Mouse (Mus musculus) Patski (cell line): Measurements from ENCODE around the gene Duox1. TPM values are rescaled to one million over a fixed set of nuclear protein-coding genes. Genes with fewer than 3 reads are reported as not detected.
"Not testable (repeated sequence)": the region's sequence is repeated elsewhere in the genome, so short reads cannot be mapped to it uniquely, and the experiment has no call there.

Experiments
- ATAC-seq: fragments of 100-300 bp; one replicate; pipeline ENCODE4 v1.8.0; 2021
- CTCF ChIA-PET: fragments of 350-600 bp; sonication (Branson Sonifier 250); formaldehyde crosslinking; loops from one replicate; lab custom pipeline; 2022; ENCODE audit warnings: inconsistent platforms; lab: Charles Lee
- POLR2A ChIA-PET: fragments of 350-600 bp; sonication (Branson Sonifier 250); formaldehyde crosslinking; loops from one replicate; lab custom pipeline; 2022; ENCODE audit warnings: antibody characterized with exemption, inconsistent platforms; lab: Charles Lee
- DNase-seq: peaks from one replicate; pipeline ENCODE4 v3.0.0-alpha.2; 2011; ENCODE audit warnings: low read depth, low spot score
- H3K27me3 ChIP-seq: fragments of 371-371 bp; one replicate; pipeline ENCODE4 v1.5.1; 2021
- CTCF ChIP-seq: fragments of 100-300 bp; IDR thresholded peaks from one replicate; pipeline ENCODE4 v1.5.1; 2021
- in situ Hi-C: fragments of 300-500 bp; cut with MboI; formaldehyde crosslinking; loops from 3 replicates; pipeline ENCODE4 v1.11.1; 2018; ENCODE audit warnings: low pct_unique_long_range_greater_than_20kb, mixed read lengths
- polyA plus RNA-seq: library from polyadenylated mRNA; unstranded; gene quantifications from one replicate; pipeline ENCODE4 v1.2.3, GENCODE M21; 2021

Duox1 gene
- polyA plus RNA-seq, 1 experiment from 2014 or later = 0.04 TPM

GRCm38 (mm10) chr2:122380768-122381311 is 65.4 kb downstream of the Duox1 start:
- ATAC-seq = no peak
- CTCF ChIA-PET = interaction anchor here (0.6 to 2.3 kb wide), 9 partner anchors 9 to 367 kb away, joined by 3 to 8 read pairs (median 5); no protein-coding TSS in a partner anchor
- POLR2A ChIA-PET = interaction anchor here (1.0 to 1.3 kb wide), 2 partner anchors 32 to 71 kb away, joined by 4 read pairs; no protein-coding TSS in a partner anchor
- no peak for DNase-seq
- peak; percentile 77 for TF ChIP-seq CTCF
- H3K27me3 ChIP-seq = no peaks in the 10 kb centered on the region
- in situ Hi-C loops = loop anchor here (5.0 to 10.0 kb wide), 3 partner anchors 176 to 376 kb away; no protein-coding TSS in a partner anchor

GRCm38 (mm10) chr2:122381329-122382103 is 66.0 kb downstream of the Duox1 start:
- DNase-seq (no peak), ATAC-seq (no peak)
- TF ChIP-seq CTCF = no peak
- ChIA-PET POLR2A (no interaction called here), CTCF (interaction anchor here (0.7 to 2.3 kb wide), 9 partner anchors 8 to 250 kb away, joined by 3 to 8 read pairs (median 5); no protein-coding TSS in a partner anchor)
- in situ Hi-C loops = loop anchor here (5.0 to 10.0 kb wide), 3 partner anchors 176 to 376 kb away; no protein-coding TSS in a partner anchor
- no peaks in the 10 kb centered on the region for H3K27me3 ChIP-seq

- no peaks in the 10 kb centered on the region for H3K27me3 ChIP-seq
- no peak for TF ChIP-seq CTCF
- POLR2A ChIA-PET = no interaction called here
- CTCF ChIA-PET = interaction anchor here (0.7 to 2.3 kb wide), 3 partner anchors 8 to 249 kb away, joined by 3 to 6 read pairs (median 3); no protein-coding TSS in a partner anchor
- ATAC-seq = no peak
- no peak for DNase-seq
- in situ Hi-C loops = loop anchor here (5.0 to 10.0 kb wide), 3 partner anchors 175 to 375 kb away; no protein-coding TSS in a partner anchor
Measured at GRCm38 (mm10) chr2:122382121-122382520, 66.6 kb downstream of the Duox1 start.

- POLR2A ChIA-PET = no interaction called here
- in situ Hi-C loops = loop anchor here (10.0 kb wide), 1 partner anchor 240 kb away; no protein-coding TSS in a partner anchor
Measured at GRCm38 (mm10) chr2:122385095-122385494, 69.6 kb downstream of the Duox1 start.

GRCm38 (mm10) chr2:122387135-122387534 is 71.7 kb downstream of the Duox1 start:
- in situ Hi-C loops = loop anchor here (10.0 kb wide), 1 partner anchor 238 kb away; no protein-coding TSS in a partner anchor
- POLR2A ChIA-PET, CTCF ChIA-PET, H3K27me3 ChIP-seq, DNase-seq, ATAC-seq: not testable (repeated sequence)

More at GRCm38 (mm10) chr2:122385095-122385494, 69.6 kb downstream of the Duox1 start:
- TF ChIP-seq CTCF = peak; percentile 33
- no peaks in the 10 kb centered on the region for H3K27me3 ChIP-seq
- DNase-seq (no peak), ATAC-seq (no peak)
- CTCF ChIA-PET = no interaction called here

- peak; percentile 57 for ATAC-seq
- DNase-seq = no peak
- no peaks in the 10 kb centered on the region for H3K27me3 ChIP-seq
- in situ Hi-C loops = no loop called here
- CTCF ChIA-PET = no interaction called here
- TF ChIP-seq CTCF = no peak
- POLR2A ChIA-PET = no interaction called here
Measured at GRCm38 (mm10) chr2:122396150-122396549, 80.7 kb downstream of the Duox1 start.

Other genes starting within 250 kb of the Duox1 start
- gene Spg11, start 197.3 kb upstream of the Duox1 start, polyA plus RNA-seq = 17.0 TPM
- 598 TPM for gene B2m, start 168.0 kb upstream of the Duox1 start, polyA plus RNA-seq
- 0.14 TPM for gene Trim69, start 155.0 kb upstream of the Duox1 start, polyA plus RNA-seq
- 0.05 TPM for gene Patl2, start 129.5 kb upstream of the Duox1 start, polyA plus RNA-seq
- not detected for gene Terb2, start 129.4 kb upstream of the Duox1 start, polyA plus RNA-seq
- 29.2 TPM for gene Sord, start 80.9 kb upstream of the Duox1 start, polyA plus RNA-seq
- gene Duox2, start 17.2 kb upstream of the Duox1 start, polyA plus RNA-seq = 0.01 TPM
- gene Duoxa2, start 16.8 kb upstream of the Duox1 start, polyA plus RNA-seq = not detected
- gene Duoxa1, start 1.9 kb upstream of the Duox1 start, polyA plus RNA-seq = 0.05 TPM
- gene Shf, start 53.5 kb downstream of the Duox1 start, polyA plus RNA-seq = 8.3 TPM
- gene Slc28a2, start 110.8 kb downstream of the Duox1 start, polyA plus RNA-seq = not detected
- not detected for gene Gm14085, start 169.3 kb downstream of the Duox1 start, polyA plus RNA-seq